Mouse (Mus musculus): ENCODE data around the gene Tsc2.

Gene Tsc2

DNA sequence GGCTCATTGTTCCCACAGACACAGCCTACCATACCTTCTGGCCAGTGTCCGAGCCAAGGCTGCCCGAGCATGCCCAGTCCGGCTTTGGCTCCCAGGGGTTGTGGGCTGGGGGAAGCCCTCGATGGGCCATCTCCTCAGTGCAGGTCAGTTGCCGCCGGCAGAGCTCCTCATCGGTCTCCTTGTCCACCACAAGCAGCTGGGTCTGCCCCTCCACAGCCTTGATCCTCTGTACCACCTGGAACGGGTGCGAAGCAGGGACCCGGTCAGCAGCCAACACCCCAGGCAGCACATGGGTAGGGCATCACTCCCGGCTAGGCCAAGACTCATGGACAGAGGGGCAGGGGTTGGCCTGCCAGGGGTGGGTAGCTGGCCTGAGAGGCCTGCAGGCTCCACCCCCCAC lies 15.1 kb upstream of the Tsc2 start:
- in situ Hi-C loops (cut with MboI, MseI), result no loop called here

DNA sequence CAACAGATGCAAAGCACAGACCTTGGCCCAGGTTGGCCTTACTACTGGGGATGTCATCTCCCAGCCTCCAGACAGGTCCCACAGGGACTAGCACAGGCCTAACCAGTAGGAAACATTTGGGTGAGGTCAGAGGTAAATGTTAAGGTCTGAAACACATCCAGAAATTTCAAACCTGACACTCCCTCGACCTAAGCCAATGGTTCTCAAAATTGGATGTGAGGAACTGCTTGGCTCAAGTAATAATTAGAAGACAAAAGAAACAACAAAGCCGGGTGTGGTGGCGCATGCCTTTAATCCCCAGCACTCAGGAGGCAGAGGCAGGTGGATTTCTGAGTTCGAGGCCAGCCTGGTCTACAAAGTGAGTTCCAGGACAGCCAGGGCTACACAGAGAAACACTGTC lies 14.0 kb upstream of the Tsc2 start:
- in situ Hi-C loops (cut with MboI, MseI), result no loop called here

DNA sequence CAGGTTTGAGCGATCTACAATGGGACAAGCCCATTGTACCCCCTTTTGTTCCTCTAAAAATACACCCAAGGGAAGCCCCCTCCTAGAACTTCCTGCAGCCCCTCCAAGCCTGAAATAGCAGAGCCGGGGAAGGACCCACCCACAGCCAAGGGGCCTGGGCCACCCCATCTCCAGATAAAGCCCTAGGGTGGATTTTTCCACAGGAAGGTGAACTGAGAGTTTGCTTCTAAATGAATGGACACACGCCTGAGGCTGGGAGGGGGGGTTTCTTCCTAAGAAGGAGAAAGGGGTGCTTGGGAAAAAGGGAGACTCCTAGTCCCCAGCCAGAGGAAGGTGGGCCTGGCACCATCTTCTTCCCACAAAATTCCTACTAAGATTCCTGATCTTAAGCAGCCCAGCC lies 13.5 kb upstream of the Tsc2 start:
- in situ Hi-C loops (cut with MboI, MseI), result no loop called here

DNA sequence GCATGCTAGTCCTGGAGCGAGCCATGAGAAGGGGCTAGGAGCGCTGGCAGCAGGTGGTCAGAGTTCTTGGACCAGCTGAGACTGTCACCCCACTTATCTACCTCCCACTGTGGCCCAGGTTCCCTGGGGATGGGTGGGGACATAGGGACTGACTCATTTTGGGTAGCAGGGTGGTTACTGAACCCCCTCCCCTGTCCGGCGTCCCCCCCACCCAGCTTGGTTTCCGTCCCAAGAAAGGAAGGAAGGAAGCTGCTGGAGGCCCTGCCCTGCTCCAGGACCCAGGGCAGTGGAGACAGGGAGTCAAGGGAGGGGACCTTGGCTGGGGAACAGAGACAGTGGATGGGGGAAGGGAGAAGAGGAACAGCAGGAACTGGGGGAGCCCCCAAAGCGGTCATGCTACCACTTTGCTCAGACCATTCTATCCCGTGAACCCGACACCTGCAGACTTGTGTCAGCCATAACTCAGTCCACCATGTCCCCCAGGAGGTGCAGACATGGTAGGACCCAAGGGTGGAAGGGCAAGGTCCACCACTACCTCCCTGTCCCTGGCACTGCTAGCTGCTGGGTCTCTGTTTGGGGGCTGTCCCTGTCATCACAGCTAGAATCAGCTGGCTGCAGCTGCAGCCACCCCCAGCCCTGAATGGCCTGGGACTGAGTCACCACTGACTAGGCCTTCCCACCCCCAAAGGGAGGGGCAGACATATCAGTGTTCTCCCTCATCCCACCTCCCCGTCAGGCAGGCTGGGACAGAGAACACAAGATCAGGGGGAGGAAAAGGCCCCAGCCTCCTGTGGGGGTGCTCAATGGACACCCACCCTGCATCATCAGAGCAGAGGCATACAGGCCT lies 12.7 kb upstream of the Tsc2 start:
- in situ Hi-C loops (cut with MboI, MseI), result no loop called here

DNA sequence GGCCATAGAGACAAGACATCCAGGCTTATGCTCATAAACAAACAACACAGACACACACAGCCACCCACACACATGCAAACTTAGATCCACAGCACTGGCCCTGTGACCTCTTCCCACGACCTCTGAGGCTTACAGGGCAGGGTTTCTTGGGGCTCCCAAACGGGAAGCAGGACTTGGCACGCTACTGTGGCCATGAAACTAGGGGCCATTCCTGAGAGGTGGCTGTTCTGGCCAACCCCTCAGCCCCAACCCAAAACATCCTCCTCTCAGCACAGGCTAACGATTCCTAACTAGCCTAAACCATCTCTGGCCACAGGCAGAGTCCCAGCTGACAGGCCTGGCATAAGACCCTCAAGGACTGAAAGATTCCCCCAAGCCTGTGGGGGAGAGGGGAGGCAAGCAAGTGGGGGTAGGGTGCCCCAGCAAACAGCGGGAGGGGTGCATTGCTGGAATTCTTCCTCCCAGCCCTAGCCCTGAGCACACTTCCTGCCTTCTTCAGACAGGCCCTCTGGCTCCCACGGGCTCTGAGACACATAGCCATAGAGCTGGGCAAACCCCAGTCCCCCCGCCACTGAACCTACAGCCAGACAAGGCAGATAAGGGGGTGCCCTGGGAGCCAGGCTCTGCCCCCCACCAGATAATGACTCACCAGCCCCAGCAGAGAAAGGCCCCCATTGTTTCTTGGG lies 11.7 kb upstream of the Tsc2 start:
- in situ Hi-C loops (cut with MboI, MseI), result no loop called here

DNA sequence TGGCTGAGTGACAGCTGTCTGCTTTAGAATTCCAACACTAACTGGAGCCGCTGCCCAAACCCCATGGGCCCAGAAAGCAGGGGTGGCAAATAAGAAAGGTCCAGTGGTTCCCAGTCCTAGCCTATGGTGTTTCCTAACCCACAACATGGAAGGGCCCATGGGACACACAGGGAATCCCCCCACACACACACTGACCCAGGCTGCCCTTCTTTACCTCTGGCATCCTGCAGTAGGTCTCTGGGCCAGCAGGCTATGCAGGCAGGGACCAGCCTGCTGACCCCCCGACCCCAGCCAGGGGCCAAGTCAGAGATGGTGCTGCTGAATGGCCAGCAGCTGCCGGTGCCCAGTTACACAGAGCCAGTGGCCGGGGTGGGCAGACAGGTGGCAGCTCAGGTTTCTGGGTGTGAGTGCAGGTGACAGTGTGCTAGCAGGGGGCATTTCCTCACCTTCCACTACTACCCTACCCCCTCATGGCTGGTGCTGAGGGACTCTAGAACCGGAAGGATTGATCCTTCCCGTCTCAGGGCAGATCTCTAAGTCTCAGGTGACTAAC lies 10.4 kb upstream of the Tsc2 start:
- in situ Hi-C loops (cut with MboI, MseI), result no loop called here

DNA sequence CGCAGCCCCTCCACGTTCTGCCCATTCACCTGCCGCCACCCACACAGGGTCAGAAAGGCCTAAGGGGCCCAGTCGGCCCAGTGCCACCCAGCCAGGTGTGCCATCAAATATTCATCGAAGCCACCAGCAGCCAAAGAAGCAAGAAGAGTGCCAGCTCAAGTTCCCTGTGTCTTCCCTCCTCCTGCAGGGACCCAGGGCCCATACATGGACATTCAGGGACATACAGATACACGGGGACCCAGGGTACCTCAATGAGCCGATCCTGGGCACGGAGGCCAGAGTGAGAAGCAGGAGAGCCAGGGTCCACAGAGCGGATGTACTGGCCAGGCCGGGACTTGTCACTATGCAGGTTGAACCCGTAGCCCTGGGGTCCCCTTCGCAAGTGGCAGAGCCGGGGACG lies 9.5 kb upstream of the Tsc2 start:
- in situ Hi-C loops (cut with MboI, MseI), result no loop called here

DNA sequence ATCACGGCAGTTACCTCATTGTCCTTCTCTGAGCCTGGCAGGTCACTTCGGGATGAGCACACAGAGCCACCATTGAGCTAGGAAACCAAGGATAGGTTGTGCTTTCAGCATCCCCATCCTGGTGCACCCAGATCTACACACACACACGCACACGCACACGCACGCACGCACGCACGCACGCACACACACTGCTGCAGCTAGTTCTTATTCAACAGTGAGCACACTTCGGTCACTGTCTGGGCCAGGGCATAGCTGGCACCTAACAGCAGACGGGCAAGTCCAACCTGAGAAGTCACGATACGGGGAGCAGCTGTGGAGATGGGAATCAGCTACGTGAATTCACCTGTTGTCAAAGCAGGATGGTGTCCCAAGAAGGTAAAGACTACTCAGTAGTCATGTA lies 8.2 kb upstream of the Tsc2 start:
- in situ Hi-C loops (cut with MboI, MseI), result no loop called here

DNA sequence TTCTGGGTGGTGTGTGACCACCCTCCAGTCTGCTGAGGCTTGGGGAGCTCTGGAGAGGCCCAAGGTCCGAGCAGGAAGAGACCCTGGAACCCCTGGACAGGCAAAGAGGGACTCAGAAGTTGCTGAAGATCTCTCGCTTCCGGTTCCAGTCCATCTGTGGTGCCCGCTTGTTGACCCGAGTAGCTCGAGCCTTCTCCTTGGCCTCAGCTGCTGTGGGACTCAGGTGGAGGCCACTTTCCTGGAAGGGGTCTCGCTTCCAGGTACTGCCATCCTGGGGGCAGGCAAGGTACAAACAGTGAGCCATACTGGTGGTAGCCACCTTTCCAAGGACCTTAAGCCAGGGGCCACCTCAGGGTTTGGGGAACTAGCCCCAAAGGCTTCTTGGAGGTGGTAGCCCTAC lies 7.7 kb upstream of the Tsc2 start:
- in situ Hi-C loops (cut with MboI, MseI), result no loop called here

DNA sequence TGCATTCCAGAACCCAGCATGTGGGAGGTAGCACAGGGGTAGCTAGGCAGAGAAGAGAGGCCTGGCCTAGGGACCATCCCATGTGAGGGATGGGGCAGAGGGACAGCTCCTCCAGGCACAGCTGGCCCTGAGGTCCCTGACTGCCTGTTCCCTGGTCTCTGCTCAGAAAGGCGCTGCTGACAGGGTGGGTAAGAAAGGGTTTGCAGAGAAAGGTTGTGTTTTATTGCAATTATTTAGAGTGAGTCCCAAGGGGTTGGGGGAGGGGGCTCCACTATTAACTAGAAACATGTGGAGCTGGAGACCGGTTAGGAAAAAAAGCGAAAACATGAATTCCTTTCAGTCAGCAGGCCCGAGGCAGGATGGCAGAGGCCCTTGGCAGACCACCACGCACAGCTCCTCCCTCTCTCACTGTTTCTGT lies 7.2 kb upstream of the Tsc2 start:
- in situ Hi-C loops (cut with MboI, MseI), result no loop called here

DNA sequence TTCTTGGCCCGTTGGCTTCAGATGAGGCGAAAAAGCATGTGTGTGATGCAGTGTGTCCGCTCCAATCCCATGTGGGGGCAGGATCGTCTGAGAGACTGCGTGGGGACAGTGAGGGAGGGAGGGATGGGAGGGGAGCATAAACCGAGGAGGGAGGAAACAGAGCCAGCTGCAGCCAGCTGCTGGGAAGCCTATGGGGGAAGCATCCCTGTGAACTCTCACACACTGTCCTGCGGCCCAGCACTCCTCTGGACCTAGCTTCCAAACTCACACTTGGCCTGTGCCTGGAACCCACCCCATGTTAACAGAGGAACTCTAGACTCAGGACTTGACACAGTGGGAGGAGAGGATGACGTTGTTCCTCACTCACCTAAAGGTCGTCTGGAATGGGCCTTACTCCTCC lies 6.4 kb upstream of the Tsc2 start:
- in situ Hi-C loops (cut with MboI, MseI), result no loop called here

DNA sequence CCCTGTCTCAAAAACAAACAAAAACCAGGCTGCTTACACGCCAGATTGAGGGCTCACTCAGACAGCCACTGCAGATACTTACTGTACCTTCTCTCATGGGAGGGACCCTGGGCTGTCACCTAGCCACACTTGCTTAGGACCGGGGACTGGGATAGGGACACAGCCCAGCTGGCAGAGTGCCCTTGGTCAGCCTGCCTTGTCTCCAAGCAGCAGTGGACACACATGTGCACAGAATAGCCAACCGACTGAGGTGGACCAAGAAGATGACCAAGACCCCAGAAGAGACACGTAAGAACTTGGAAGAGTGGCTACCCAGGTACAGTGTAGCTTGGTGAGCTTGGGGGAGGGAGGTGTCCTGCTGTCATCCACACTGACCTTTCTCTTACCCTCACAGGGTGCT lies 5.8 kb upstream of the Tsc2 start:
- in situ Hi-C loops (cut with MboI, MseI), result no loop called here

DNA sequence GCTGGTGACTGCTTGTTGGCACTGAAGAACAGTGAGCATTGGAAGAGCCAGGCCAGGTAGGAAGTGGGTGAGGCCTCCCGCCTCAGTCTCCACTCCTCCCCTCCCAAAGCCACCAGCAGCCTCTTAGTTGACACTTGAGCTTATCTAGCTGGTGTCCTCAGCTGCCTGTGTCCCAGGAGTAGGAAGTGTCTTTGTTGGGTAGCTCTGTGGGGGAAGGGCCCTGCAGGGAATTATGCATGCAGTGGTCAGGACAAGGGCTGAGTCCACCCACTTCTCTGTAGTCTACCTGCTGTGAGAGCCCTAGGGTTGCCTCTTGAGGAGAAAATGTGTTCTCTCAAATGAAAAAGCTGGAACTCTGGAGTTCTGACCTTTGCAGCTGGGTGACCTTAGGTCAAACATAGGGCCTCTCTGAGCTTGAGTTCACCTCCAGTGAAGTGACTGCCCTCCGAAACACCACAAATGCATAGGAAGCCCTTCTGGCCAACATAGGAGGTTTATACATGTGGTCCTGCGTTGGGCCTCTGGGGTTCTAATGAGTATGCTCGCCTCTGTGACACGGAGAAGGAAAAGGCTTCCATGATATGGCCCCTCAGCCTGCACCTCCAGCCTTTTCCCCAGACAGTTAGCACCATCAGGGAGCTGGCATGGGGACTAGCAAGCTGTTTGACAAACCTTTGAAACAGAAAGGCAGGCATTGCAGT lies 4.5 kb upstream of the Tsc2 start:
- in situ Hi-C loops (cut with MboI, MseI), result no loop called here

DNA sequence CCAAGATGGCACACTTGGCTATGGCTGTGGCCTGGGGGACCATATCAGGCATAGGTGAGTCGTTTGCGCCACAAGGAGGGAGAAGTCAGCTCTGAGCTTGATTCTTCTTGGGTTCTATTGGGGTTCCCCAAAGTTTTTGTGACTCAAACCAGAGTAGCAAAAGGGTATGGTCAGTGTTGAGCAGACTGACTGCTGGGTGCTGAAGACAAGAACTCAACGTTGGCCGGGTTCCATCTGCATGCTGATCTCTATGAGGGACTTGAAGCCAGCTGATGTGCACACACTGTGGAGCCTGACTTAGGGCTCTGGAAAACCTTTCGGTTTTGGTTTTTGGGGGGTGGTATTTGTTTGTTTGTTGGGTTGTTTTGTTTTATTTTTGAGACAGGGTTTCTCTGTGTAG lies 3.3 kb upstream of the Tsc2 start:
- in situ Hi-C loops (cut with MboI, MseI), result no loop called here

DNA sequence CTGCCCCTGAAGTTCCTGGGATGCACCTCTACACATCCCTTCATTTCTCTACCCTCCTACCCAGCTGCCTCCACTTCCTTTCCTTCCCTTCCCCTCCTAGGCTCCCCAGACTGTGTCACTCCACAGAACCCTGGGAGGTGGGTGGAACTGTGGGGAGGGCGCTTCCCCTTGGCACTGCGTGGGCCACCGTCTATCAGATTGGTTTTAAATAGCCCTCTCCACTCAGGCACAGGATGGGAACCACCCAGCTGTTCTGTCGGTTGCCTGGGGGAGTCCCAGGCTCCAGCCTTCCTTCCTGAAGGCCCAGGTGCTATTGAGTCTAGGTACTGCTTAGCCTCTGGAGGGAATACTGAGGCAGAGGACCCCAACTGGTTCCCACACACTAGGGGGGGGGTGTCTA lies 2.6 kb upstream of the Tsc2 start:
- in situ Hi-C loops (cut with MboI, MseI), result no loop called here

DNA sequence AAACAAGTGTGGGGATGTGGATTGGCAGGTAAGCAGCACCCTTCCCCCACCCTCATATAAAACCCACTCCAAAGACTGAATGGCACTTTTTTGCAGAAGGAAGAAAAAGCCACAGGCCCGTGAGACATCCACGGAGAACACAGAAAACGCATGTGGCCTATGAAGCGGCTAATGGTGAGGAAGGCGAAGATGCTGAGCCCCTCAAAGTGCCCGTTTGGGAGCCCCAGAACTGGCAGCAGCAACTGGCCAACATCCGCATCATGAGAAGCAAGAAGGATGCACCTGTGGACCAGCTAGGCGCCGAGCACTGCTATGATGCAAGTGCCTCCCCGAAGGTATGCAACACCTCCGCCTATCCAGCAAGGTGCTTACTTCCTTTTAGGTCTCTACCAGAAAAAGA lies 1.4 kb upstream of the Tsc2 start:
- in situ Hi-C loops (cut with MboI, MseI), result no loop called here

DNA sequence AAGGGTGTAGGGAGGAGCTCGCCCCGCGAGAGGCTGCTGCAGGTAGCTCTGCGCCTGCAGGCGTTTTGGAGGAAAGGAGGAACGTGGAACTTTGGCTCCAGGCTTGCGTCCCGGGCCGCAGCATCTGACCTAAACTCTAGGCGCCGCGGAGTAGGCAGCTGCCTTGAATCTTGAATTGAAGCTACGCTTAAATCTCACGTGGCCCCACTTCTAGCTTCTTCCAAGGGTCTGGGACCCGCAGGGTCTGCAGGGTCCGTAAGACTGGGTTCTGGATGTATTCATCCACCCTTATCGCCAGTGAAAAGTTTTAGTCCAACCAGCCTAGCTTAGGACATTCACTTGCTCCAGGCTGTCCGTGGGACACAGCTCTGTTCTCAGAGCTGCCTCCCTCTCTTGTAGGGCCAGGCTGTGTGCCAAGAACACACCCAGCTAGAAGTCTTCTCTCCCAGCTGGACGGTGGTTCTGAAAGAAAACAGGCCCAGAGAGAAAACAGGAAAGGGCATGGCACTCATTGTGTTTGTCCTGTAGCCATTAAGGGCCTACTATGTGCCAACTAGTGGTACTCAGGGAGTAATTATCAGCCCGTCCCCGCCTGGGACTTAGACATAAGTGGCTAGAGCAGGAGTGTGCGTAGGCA lies 501 bp upstream of the Tsc2 start:
- in situ Hi-C loops (cut with MboI, MseI), result no loop called here

DNA sequence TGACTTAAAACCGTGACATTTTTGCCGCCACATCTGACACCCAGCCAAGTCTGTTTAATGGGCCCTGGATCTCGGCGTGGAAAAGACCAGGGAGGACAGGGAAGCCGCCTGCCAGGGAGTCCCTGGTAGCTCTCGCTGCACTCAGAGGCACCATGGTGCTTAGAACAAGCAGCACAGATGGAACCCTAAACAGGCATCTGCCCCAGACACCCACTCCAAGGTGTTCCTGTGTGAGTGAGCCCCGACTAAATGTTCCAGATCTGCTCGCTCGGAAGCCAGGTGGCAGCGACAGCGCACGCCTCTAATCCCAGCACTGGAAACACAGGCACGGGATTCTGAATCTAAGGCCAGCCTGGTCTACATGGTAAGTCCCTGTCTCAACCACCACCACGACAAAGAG lies 2.4 kb downstream of the Tsc2 start:
- in situ Hi-C loops (cut with MboI, MseI), result no loop called here

DNA sequence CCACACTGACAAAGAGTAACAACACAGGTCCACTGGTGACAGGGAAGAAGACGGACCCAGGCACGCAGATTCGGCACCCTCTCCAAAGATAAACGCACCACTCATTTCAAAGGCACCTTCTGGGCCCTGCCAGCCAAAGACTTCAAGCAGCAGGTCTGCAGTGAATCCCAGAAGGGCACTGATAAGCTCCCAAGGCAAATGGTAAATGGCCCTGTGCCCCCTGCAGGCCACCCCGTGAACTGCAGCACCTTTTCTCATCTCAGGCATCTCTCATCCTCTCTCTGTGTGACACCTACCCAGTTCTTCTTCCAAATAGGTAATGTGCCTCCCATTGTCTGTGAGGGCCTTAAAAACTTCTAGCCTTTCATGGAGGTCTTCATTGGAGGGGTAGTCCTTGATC lies 3.8 kb downstream of the Tsc2 start:
- in situ Hi-C loops (cut with MboI, MseI), result no loop called here

DNA sequence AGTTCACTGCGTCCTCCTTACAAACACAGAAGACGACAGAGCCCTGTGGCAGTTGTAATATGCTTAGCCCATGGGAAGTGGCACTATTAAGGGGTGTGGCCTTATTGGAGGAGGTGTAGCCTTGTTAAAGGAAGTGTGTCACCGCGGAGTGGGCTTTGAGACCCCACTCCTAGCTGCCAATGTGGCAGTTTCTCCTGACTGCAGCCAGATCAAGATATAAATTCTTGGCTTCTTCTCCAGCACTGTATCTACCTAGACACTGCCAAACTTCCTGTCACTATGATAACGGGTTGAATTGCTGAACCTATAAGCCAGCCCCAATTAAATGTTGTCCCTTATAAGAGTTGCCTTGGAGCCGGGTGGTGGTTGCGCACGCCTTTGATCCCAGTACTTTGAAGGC lies 7.0 kb downstream of the Tsc2 start:
- in situ Hi-C loops (cut with MboI, MseI), result no loop called here

DNA sequence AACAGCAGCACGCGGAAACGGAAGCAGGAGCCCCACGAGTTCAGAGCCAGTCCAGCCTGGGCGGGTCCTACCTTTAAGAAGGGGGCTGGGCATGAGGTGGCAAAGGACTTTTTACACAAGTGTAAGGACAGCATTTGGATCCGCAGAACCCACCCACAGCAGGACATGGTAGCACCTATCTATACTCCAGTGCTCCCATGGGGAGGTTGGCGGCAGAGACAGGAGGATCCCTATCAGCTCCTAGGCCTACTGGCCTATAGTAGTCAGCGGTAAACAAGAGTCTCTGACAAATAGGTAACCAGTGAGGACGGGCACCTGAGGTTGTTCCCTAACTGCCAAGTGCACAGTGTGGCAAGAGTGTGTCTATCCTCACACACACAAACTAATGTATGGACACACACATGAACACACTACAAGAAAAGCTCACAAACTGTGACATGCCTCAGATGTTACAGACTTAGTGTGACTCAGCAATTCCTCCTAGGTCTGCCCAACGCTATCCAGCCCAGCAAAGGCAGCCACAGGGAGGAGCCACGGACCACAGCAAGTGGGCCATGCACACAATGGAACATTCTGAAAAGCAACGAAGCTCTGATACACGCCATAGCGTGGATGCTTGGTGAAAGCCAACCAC lies 14.8 kb downstream of the Tsc2 start:
- in situ Hi-C loops (cut with MboI, MseI), result no loop called here

DNA sequence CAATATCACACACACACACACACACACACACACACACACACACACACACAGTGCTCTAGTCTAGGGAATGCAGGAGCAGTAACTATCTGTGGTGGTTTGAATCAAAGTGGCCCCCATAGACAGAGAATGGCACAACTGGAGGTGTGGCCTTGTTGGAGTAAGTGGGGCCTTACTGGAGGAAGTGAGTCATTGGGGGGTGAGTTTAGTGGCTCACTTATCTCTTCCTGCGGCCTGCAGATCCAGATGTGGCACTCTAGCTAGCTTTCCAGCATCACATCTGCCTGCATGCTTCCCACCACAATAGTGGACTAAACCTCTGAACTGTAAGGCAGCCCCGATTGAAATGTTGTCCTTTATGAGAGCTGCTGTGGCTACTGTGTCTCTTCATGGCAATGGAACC lies 21.7 kb downstream of the Tsc2 start:
- in situ Hi-C loops (cut with MboI, MseI), result no loop called here
